Mouse (Mus musculus) effector memory CD4-positive, alpha-beta T cell, adult 7 months (primary cell): ENCODE results near the gene Olfr671. TPM values are rescaled to one million over a fixed set of nuclear protein-coding genes. Genes with fewer than 3 reads are reported as not detected.

ENCODE experiments used
- polyA plus RNA-seq: library from polyadenylated mRNA; unstranded; fragments of 100-300 nt; shearing (Covaris generic); gene quantifications from one replicate; pipeline ENCODE4 v1.2.1, GENCODE M21; 2017

The Olfr671 gene
- polyA plus RNA-seq = 0.34 TPM

DNA sequence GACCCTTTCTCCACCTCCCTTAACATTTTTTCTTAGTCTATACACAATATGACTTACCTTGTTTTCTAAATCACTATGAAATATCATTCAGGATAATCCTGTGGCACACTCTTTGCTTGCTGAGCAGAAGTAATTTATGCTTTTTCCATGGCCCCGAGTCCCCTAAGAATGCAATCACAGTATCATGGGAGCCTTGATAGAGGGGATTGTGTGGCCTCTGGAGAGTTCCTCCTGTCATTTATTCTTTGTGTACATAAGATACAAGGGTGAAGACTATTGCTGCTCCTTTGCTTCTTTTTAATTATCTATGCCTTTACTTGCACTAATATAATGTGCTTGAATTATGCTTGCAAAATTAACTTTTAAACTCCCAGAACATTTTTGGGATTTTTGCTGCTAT lies at the start of gene Olfr671:
Gene Olfr671 (minus strand): TSS at position 101 of the 400 bp plus-strand sequence.

DNA sequence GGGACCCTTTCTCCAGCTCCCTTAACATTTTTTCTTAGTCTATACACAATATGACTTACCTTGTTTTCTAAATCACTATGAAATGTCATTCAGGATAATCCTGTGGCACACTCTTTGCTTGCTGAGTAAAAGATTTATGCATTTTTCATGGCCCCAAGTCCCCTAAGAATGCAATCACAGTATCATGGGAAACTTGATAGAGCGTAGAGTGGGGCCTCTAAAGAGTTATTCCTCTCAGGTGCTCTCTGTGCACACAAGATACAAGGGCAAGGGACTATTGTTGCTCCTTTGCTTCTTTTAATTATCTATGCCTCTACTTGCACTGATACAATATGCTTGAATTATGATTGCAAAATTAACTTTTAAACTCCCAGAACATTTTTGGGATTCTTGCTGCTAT lies 49.4 kb upstream of the Olfr671 start, which contains the start of gene Olfr675:
Gene Olfr675 (minus strand): TSS at position 101 of the 400 bp plus-strand sequence.

DNA sequence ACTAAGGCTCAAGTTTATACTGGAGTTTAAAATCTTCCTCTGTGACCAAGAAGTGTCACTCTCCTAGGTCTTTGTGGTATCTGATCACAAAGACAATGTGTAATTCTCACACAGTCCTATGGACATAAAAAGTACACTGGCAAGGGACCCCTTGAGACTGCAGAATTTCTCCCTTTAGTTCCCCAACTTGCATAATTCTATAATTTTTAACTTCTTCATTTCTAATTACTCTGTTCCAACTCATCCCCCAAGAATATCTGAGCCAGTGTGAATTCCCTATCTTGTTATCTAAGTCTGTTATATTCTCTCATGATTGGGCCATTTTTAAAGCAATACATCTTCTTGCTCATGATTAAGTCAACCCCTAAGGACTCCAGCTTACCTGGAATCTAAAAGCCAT lies 23.0 kb upstream of the Olfr671 start, which contains the start of gene Olfr672:
Gene Olfr672 (minus strand): TSS at position 101 of the 400 bp plus-strand sequence.

DNA sequence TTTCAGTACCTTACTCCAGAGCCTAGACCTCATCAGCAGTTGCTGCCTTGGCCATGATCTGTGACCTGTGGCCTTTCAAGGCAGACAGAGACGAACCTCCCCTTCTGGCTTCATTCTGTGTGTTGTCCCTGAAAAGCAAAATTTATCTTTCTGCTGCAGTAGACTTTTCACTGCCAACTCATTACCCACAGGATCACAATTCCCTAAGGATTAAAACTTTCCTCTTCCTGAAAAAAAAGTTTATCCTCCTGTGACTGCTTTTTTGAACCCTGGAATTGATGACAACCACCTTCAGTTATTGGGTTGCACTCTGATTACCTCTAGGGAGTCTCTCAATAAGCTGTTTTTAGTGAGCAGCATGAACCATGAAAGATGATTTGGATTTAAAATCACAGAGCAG lies 16.4 kb downstream of the Olfr671 start, which contains the start of gene Olfr670:
Gene Olfr670 (minus strand): TSS at position 101 of the 400 bp plus-strand sequence.

DNA sequence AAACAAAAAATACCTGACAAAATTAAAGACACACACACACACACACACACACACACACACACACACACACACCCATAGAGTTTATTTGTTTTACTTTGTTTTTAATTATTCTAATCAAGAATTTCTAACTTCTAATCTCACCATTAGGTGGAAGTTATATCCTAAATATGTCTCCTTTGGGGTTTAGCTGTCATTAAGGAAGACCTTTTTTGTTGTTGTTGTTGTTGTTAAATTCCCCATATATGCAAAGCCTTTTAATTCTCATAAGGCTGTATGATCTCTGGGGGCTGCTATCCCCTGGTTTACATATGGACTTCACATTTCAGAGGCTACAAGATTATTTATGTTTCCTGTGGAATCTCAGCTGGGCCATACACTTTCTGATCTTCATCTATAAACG lies 45.0 kb downstream of the Olfr671 start, which contains the start of gene Olfr669:
Gene Olfr669 (plus strand): TSS at position 301 of the 400 bp plus-strand sequence.

DNA sequence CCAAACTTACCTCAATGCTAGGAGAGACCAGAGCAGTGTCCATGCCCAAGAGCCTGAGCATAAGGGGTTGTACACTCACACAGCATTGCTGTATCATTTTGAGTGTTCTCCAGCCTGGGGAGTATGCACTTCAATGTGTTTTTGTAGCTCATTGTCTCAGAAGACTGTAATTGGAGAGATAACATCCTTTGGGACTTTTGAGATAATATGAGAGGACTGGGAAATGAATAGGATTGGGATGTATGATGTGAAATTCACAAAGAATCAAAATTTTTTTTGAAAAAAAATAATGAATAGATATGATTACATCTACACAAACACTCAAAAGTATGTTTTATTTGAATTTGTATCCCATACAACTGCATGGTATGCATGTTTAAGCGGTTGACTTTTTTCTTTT lies 51.0 kb downstream of the Olfr671 start, which contains the start of gene Olfr668:
Gene Olfr668 (minus strand): TSS at position 101 of the 400 bp plus-strand sequence.

Other genes starting within 250 kb of the Olfr671 start
- gene Usp17le, start 201.7 kb downstream of the Olfr671 start, polyA plus RNA-seq = not detected
- gene Usp17lb, start 136.5 kb downstream of the Olfr671 start, polyA plus RNA-seq = not detected
- not detected for gene Usp17la, start 122.1 kb downstream of the Olfr671 start, polyA plus RNA-seq
- gene Olfr665, start 101.1 kb downstream of the Olfr671 start, polyA plus RNA-seq = not detected
- gene Olfr666, start 83.2 kb downstream of the Olfr671 start, polyA plus RNA-seq = not detected
- not detected for gene Olfr667, start 57.6 kb downstream of the Olfr671 start, polyA plus RNA-seq
- not detected for gene Olfr668, start 51.1 kb downstream of the Olfr671 start, polyA plus RNA-seq
- not detected for gene Olfr669, start 44.9 kb downstream of the Olfr671 start, polyA plus RNA-seq
- gene Olfr670, start 16.5 kb downstream of the Olfr671 start, polyA plus RNA-seq = not detected
- not detected for gene Olfr672, start 22.9 kb upstream of the Olfr671 start, polyA plus RNA-seq
- not detected for gene Olfr675, start 49.3 kb upstream of the Olfr671 start, polyA plus RNA-seq
- gene Olfr676, start 53.6 kb upstream of the Olfr671 start, polyA plus RNA-seq = not detected
- not detected for gene Olfr677, start 72.2 kb upstream of the Olfr671 start, polyA plus RNA-seq
- not detected for gene Olfr678, start 85.3 kb upstream of the Olfr671 start, polyA plus RNA-seq
- gene Olfr679, start 102.1 kb upstream of the Olfr671 start, polyA plus RNA-seq = not detected
- gene Olfr680-ps1, start 113.7 kb upstream of the Olfr671 start, polyA plus RNA-seq = not detected
- not detected for gene Olfr681, start 137.7 kb upstream of the Olfr671 start, polyA plus RNA-seq
- gene Olfr683, start 167.9 kb upstream of the Olfr671 start, polyA plus RNA-seq = not detected
- 0.12 TPM for gene Olfr684, start 184.5 kb upstream of the Olfr671 start, polyA plus RNA-seq
- gene Olfr685, start 206.9 kb upstream of the Olfr671 start, polyA plus RNA-seq = not detected
- not detected for gene Olfr686, start 228.4 kb upstream of the Olfr671 start, polyA plus RNA-seq